Mouse (Mus musculus) hindbrain, embryonic 10.5 days (tissue): ENCODE data around the gene Narfl. TPM values are rescaled to one million over a fixed set of nuclear protein-coding genes. Genes with fewer than 3 reads are reported as not detected.
"Not testable (repeated sequence)": the region's sequence is repeated elsewhere in the genome, so short reads cannot be mapped to it uniquely, and the experiment has no call there.

Source experiments
- DNase-seq: peaks from one replicate; pipeline ENCODE4 v3.0.0-alpha.2; 2017; ENCODE audit warnings: low spot score
- H3K27ac ChIP-seq: fragments of 300-500 bp; sonication (generic); 2 replicates; pipeline ENCODE4 v1.5.1; 2016; ENCODE audit warnings: mild to moderate bottlenecking, moderate library complexity
- H3K27me3 ChIP-seq: fragments of 300-500 bp; sonication (generic); 2 replicates; pipeline ENCODE4 v1.6.1; 2016; ENCODE audit warnings: mild to moderate bottlenecking; ENCODE audit not compliant: poor library complexity, insufficient read depth, severe bottlenecking
- H3K36me3 ChIP-seq: fragments of 300-500 bp; sonication (generic); 2 replicates; pipeline ENCODE4 v1.6.1; 2016; ENCODE audit warnings: mild to moderate bottlenecking, moderate library complexity
- H3K4me1 ChIP-seq: fragments of 300-500 bp; sonication (generic); replicated peaks from 2 replicates; pipeline ENCODE4 v1.6.1; 2016; ENCODE audit warnings: mild to moderate bottlenecking
- H3K4me3 ChIP-seq: fragments of 300-500 bp; sonication (generic); 2 replicates; pipeline ENCODE4 v1.5.1; 2016; ENCODE audit warnings: mild to moderate bottlenecking, moderate library complexity
- H3K9me3 ChIP-seq: fragments of 300-500 bp; sonication (generic); 2 replicates; pipeline ENCODE4 v1.6.1; 2016; ENCODE audit warnings: mild to moderate bottlenecking, moderate library complexity
- WGBS: fragments of 180-500 bp; shearing (Covaris S2); methylation state at CpG from one replicate; pipeline ENCODE4 v1.1.7; 2016; 5-methylcytosine and 5-hydroxymethylcytosine counted together
- polyA plus RNA-seq: library from polyadenylated mRNA; unstranded; fragments of >200 nt; fragmentation: Nextera tagmentation; extraction: Ambion mirVana; gene quantifications from 2 replicates; pipeline ENCODE4 v1.2.1, GENCODE M21; 2016

Narfl gene
- polyA plus RNA-seq: 25.3 and 25.7 TPM in 2 replicates

GRCm38 (mm10) chr17:25773549-25774120 is at the start of gene Narfl:
Narfl (plus strand) TSS chr17:25773776.
- DNase-seq: peak; percentile 99
- Histone ChIP-seq H3K27me3 (peaks cover 11% of the 10 kb centered on the region; the same call in 1 of the 2 replicates), H3K4me3 (peak within 1 kb of the TSS; percentile 68), H3K36me3 (peaks cover 10% of the 10 kb centered on the region), H3K4me1 (peaks cover 25% of the 10 kb centered on the region), H3K9me3 (no peaks in the 10 kb centered on the region), H3K27ac (peak within 1 kb of the TSS; percentile 83)
- WGBS: under 1% methylated on average over 37 of the region's 37 CpGs

- H3K4me3 ChIP-seq: peak overlapping the region; percentile 13; the same call in 1 of the 2 replicates
- H3K27me3 ChIP-seq: peaks cover 5% of the 10 kb centered on the region
- H3K27ac ChIP-seq: no peak overlapping the region
- peaks cover 72% of the 10 kb centered on the region for H3K36me3 ChIP-seq
- peaks cover 43% of the 10 kb centered on the region for H3K4me1 ChIP-seq
- 79% methylated on average over 7 of the region's 7 CpGs for WGBS
- H3K9me3 ChIP-seq: no peaks in the 10 kb centered on the region
- peak; percentile 15 for DNase-seq
Measured at GRCm38 (mm10) chr17:25723919-25724318, 49.7 kb upstream of the Narfl start.

- no peak overlapping the region; the same call in 1 of the 2 replicates for H3K4me3 ChIP-seq
- 85% methylated on average over 6 of the region's 6 CpGs for WGBS
- no peaks in the 10 kb centered on the region for H3K27me3 ChIP-seq
- DNase-seq: no peak
- H3K4me1 ChIP-seq: peaks cover 45% of the 10 kb centered on the region
- H3K27ac ChIP-seq: no peak overlapping the region
- peaks cover 69% of the 10 kb centered on the region for H3K36me3 ChIP-seq
- no peaks in the 10 kb centered on the region for H3K9me3 ChIP-seq
Measured at GRCm38 (mm10) chr17:25725264-25725663, 48.3 kb upstream of the Narfl start.

GRCm38 (mm10) chr17:25727265-25728008 is 46.1 kb upstream of the Narfl start, which contains the start of the genes Chtf18 and Rpusd1:
Chtf18 (minus strand) TSS chr17:25727419.
Rpusd1 (plus strand) TSS chr17:25727670.
- peak; percentile 98 for DNase-seq
- Histone ChIP-seq H3K36me3 (peaks cover 60% of the 10 kb centered on the region), H3K9me3 (no peaks in the 10 kb centered on the region), H3K27ac (peak within 1 kb of the TSS; percentile 90), H3K4me1 (peaks cover 53% of the 10 kb centered on the region), H3K27me3 (no peaks in the 10 kb centered on the region), H3K4me3 (peak within 1 kb of the TSS; percentile 73)
- 1% methylated on average over 37 of the region's 37 CpGs for WGBS

GRCm38 (mm10) chr17:25728009-25728270 is 45.6 kb upstream of the Narfl start:
- H3K27me3 ChIP-seq: no peaks in the 10 kb centered on the region
- WGBS: 27% methylated on average over 4 of the region's 4 CpGs

GRCm38 (mm10) chr17:25732082-25732481 is 41.5 kb upstream of the Narfl start:
- H3K4me3 ChIP-seq: no peak overlapping the region
- no peaks in the 10 kb centered on the region for H3K9me3 ChIP-seq
- H3K27me3 ChIP-seq: peaks cover 5% of the 10 kb centered on the region; the same call in 1 of the 2 replicates
- 20% methylated on average over 2 of the region's 2 CpGs for WGBS
- peak; percentile 92 for DNase-seq
- H3K36me3 ChIP-seq: peaks cover 27% of the 10 kb centered on the region
- no peak overlapping the region for H3K27ac ChIP-seq
- peaks cover 27% of the 10 kb centered on the region for H3K4me1 ChIP-seq

More at GRCm38 (mm10) chr17:25728009-25728270, 45.6 kb upstream of the Narfl start:
- H3K4me1 ChIP-seq: peaks cover 54% of the 10 kb centered on the region
- no peaks in the 10 kb centered on the region for H3K9me3 ChIP-seq
- peak overlapping the region; percentile 90 for H3K27ac ChIP-seq
- H3K4me3 ChIP-seq: peak overlapping the region; percentile 73
- H3K36me3 ChIP-seq: peaks cover 55% of the 10 kb centered on the region
- no peak for DNase-seq

GRCm38 (mm10) chr17:25735246-25735645 is 38.3 kb upstream of the Narfl start:
- Histone ChIP-seq H3K27ac (no peak overlapping the region), H3K9me3 (no peaks in the 10 kb centered on the region), H3K36me3 (peaks cover 12% of the 10 kb centered on the region), H3K27me3 (peaks cover 6% of the 10 kb centered on the region; the same call in 1 of the 2 replicates), H3K4me1 (peaks cover 8% of the 10 kb centered on the region; the same call in 1 of the 2 replicates), H3K4me3 (no peak overlapping the region)
- DNase-seq: no peak
- WGBS: 85% methylated on average over 5 of the region's 5 CpGs

GRCm38 (mm10) chr17:25735745-25736144 is 37.8 kb upstream of the Narfl start, which contains the start of gene Mslnl:
Mslnl (plus strand) TSS chr17:25736042.
- H3K9me3 ChIP-seq: no peaks in the 10 kb centered on the region
- no peak for DNase-seq
- H3K27me3 ChIP-seq: peaks cover 6% of the 10 kb centered on the region; the same call in 1 of the 2 replicates
- H3K4me3 ChIP-seq: no peak within 1 kb of the TSS
- peaks cover 7% of the 10 kb centered on the region for H3K36me3 ChIP-seq
- H3K4me1 ChIP-seq: peaks cover 8% of the 10 kb centered on the region; the same call in 1 of the 2 replicates
- no peak within 1 kb of the TSS for H3K27ac ChIP-seq
- WGBS: 78% methylated on average over 3 of the region's 3 CpGs

- peaks cover 6% of the 10 kb centered on the region; the same call in 1 of the 2 replicates for H3K27me3 ChIP-seq
- DNase-seq: no peak
- no peak overlapping the region for H3K27ac ChIP-seq
- no peaks in the 10 kb centered on the region for H3K4me1 ChIP-seq
- WGBS: 81% methylated on average over 7 of the region's 7 CpGs
- no peaks in the 10 kb centered on the region for H3K36me3 ChIP-seq
- no peaks in the 10 kb centered on the region for H3K9me3 ChIP-seq
- no peak overlapping the region for H3K4me3 ChIP-seq
Measured at GRCm38 (mm10) chr17:25738861-25739260, 34.7 kb upstream of the Narfl start.

- not testable (repeated sequence) for DNase-seq, H3K9me3 ChIP-seq, H3K27ac ChIP-seq, H3K4me1 ChIP-seq, H3K27me3 ChIP-seq, H3K36me3 ChIP-seq, H3K4me3 ChIP-seq
- WGBS: 72% methylated on average over 12 of the region's 12 CpGs
Measured at GRCm38 (mm10) chr17:25741471-25741870, 32.1 kb upstream of the Narfl start.

- DNase-seq: no peak
- Histone ChIP-seq H3K4me3 (no peak overlapping the region), H3K27ac (no peak overlapping the region), H3K27me3 (no peaks in the 10 kb centered on the region; the same call in 1 of the 2 replicates), H3K36me3 (no peaks in the 10 kb centered on the region), H3K9me3 (no peaks in the 10 kb centered on the region), H3K4me1 (no peaks in the 10 kb centered on the region)
- 96% methylated on average over 9 of the region's 9 CpGs for WGBS
Measured at GRCm38 (mm10) chr17:25743831-25744230, 29.7 kb upstream of the Narfl start.

- H3K9me3 ChIP-seq: no peaks in the 10 kb centered on the region
- WGBS: 81% methylated on average over 10 of the region's 10 CpGs
- no peak overlapping the region for H3K4me3 ChIP-seq
- no peaks in the 10 kb centered on the region; the same call in 1 of the 2 replicates for H3K27me3 ChIP-seq
- H3K27ac ChIP-seq: no peak overlapping the region
- no peaks in the 10 kb centered on the region for H3K4me1 ChIP-seq
- DNase-seq: no peak
- no peaks in the 10 kb centered on the region for H3K36me3 ChIP-seq
Measured at GRCm38 (mm10) chr17:25744311-25744710, 29.3 kb upstream of the Narfl start.

- Histone ChIP-seq H3K4me1 (peaks cover 4% of the 10 kb centered on the region; the same call in 1 of the 2 replicates), H3K27ac (no peak overlapping the region), H3K27me3 (no peaks in the 10 kb centered on the region), H3K9me3 (no peaks in the 10 kb centered on the region), H3K36me3 (no peaks in the 10 kb centered on the region), H3K4me3 (no peak overlapping the region)
- no peak for DNase-seq
- WGBS: 97% methylated on average over 4 of the region's 4 CpGs
Measured at GRCm38 (mm10) chr17:25748238-25748637, 25.3 kb upstream of the Narfl start.
